Mouse (Mus musculus): ENCODE results near the gene A430005L14Rik. TPM values are rescaled to one million over a fixed set of nuclear protein-coding genes. Genes with fewer than 3 reads are reported as not detected.

Gene A430005L14Rik
- polyA plus RNA-seq, 1 experiment: 43.3 TPM

DNA sequence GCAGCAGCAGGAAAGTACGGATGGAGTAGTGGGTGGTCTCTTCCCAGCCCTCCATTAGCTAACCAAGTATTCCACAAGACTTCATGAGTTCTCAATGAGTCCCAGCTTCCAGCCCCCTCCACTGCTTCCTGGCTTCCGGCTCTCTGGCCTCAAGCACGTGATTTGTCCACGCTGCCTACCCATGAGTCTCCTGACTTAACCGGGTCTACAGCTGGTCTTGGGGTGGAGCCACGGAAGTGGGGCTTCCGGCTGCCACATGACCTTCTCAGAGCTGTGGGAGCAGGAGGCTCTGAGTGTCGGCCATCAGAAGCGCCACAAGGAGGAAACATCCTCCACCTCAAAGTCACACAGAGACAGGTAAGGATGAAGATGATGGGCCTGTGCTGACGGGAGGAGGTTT lies 27.6 kb upstream of the A430005L14Rik start:
- TF ChIP-seq CTCF (IDR thresholded peaks at IDR 0.05; ENCODE audit: borderline replicate concordance, insufficient read depth, low read depth, low read length) (no peak), POLR2A (IDR thresholded peaks at IDR 0.05; ENCODE audit: borderline replicate concordance, insufficient read depth, low read length) (no peak)
- H3K4me3 ChIP-seq (replicated peaks; ENCODE audit: insufficient read depth, low read depth, low read length): no peak overlapping the region
- WGBS: 36% methylated on average over 10 of the region's 10 CpGs
- no peak for DNase-seq
- no peak overlapping the region for H3K27ac ChIP-seq (ENCODE audit: insufficient read depth, low read length)
- no peaks in the 10 kb centered on the region for H3K27me3 ChIP-seq (ENCODE audit: control insufficient read depth, insufficient read depth, low read length)
- H3K4me1 ChIP-seq (ENCODE audit: control insufficient read depth, insufficient read depth, low read length): peaks cover 9% of the 10 kb centered on the region

DNA sequence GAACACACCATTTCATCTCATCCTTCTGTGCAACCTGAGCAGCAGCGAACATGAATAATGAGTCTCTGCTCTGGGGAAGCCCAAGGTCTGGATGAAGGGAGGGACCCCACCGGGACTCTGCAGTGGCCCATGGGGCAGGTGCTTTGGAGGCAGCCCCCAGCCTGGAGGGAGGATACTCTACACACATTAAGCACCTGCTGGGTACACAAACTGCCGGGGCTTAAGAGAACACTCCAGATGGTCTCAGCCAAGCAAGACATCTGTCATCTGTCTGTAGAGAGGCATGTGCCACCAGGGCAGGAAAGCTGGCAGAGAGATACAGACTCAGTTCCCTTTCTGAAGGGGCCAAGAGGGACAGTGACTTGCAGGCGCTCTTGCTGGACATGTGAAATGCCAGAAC lies 27.1 kb upstream of the A430005L14Rik start:
- 15% methylated on average over 4 of the region's 4 CpGs for WGBS
- H3K4me1 ChIP-seq (ENCODE audit: control insufficient read depth, insufficient read depth, low read length): peaks cover 9% of the 10 kb centered on the region
- DNase-seq: peak; percentile 23 to 37
- no peak overlapping the region for H3K4me3 ChIP-seq (replicated peaks; ENCODE audit: insufficient read depth, low read depth, low read length)
- H3K27me3 ChIP-seq (ENCODE audit: control insufficient read depth, insufficient read depth, low read length): no peaks in the 10 kb centered on the region
- H3K27ac ChIP-seq (ENCODE audit: insufficient read depth, low read length): no peak overlapping the region
- TF ChIP-seq CTCF (IDR thresholded peaks at IDR 0.05; ENCODE audit: borderline replicate concordance, insufficient read depth, low read depth, low read length) (no peak), POLR2A (IDR thresholded peaks at IDR 0.05; ENCODE audit: borderline replicate concordance, insufficient read depth, low read length) (no peak)

DNA sequence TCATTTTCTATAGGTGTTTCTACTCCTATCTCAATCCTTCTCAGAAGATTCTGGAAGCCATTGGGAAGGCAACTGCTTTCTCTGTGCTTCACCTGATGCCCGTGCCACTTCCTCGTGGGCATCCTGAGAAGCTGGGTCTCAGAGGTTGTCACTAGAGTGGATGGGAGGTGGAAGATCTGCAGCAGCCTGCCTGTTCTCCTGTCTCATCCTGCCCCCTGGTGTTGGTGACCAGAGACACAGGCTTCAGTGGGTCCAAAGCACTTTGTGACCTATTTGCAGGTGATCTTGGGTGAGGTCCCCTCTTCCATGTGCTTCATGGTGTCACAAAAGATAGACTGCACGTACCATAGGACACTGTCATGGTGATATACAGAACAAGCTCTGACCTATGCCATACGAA lies 13.8 kb upstream of the A430005L14Rik start:
- 33% methylated on average over 4 of the region's 4 CpGs for WGBS
- Histone ChIP-seq H3K4me1 (ENCODE audit: control insufficient read depth, insufficient read depth, low read length) (no peaks in the 10 kb centered on the region), H3K27me3 (ENCODE audit: control insufficient read depth, insufficient read depth, low read length) (no peaks in the 10 kb centered on the region; the same call in 1 of the 2 replicates), H3K27ac (ENCODE audit: insufficient read depth, low read length) (no peak overlapping the region), H3K4me3 (replicated peaks; ENCODE audit: insufficient read depth, low read depth, low read length) (no peak overlapping the region)
- TF ChIP-seq CTCF (IDR thresholded peaks at IDR 0.05; ENCODE audit: borderline replicate concordance, insufficient read depth, low read depth, low read length): peak; percentile 75
- no peak for TF ChIP-seq POLR2A (IDR thresholded peaks at IDR 0.05; ENCODE audit: borderline replicate concordance, insufficient read depth, low read length)
- DNase-seq: peak; percentile 31 to 51

DNA sequence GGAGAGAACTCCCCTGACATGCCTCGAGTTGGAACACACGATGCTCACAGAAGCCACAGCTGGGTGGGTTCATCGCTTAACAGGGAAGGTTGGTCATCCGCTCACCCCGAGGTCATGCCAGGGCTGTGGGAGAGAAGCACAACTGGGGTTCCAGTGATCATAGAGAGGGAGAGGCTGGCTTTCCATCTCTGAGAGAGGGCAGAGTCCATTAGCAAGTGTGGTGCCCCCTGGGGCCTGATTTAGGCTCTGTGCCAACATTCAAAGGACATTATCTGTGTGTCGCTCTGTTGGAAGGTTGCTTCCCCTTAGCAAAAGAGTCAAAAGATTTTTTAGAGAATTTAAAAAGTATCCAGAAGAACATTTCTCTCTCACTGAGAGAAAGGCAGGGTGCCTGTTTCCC lies 12.8 kb upstream of the A430005L14Rik start:
- no peak for TF ChIP-seq CTCF (IDR thresholded peaks at IDR 0.05; ENCODE audit: borderline replicate concordance, insufficient read depth, low read depth, low read length)
- no peak for TF ChIP-seq POLR2A (IDR thresholded peaks at IDR 0.05; ENCODE audit: borderline replicate concordance, insufficient read depth, low read length)
- WGBS: 31% methylated on average over 6 of the region's 6 CpGs
- Histone ChIP-seq H3K27me3 (ENCODE audit: control insufficient read depth, insufficient read depth, low read length) (no peaks in the 10 kb centered on the region; the same call in 1 of the 2 replicates), H3K4me3 (replicated peaks; ENCODE audit: insufficient read depth, low read depth, low read length) (no peak overlapping the region), H3K4me1 (ENCODE audit: control insufficient read depth, insufficient read depth, low read length) (no peaks in the 10 kb centered on the region), H3K27ac (ENCODE audit: insufficient read depth, low read length) (no peak overlapping the region)
- no peak for DNase-seq

DNA sequence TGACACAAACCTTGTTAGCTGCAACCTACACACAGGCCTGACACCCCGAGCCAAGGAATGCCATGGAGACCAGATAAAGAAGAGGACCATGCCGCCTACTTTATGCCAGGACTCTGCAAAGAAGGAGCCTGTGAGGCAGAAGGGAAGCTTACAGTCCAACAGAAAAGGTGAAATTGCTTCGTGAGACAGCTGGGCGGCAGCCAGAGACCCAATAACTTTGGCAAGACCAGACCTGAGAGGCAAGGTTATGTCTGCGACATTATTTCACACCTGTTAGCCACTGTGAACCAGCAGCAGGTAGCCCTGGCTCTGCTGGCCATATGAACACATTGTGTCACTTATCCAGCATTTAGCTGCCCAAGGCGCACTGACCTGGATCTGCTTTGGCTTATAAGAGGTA lies 11.3 kb upstream of the A430005L14Rik start:
- DNase-seq: no peak
- 24% methylated on average over 6 of the region's 6 CpGs for WGBS
- TF ChIP-seq CTCF (IDR thresholded peaks at IDR 0.05; ENCODE audit: borderline replicate concordance, insufficient read depth, low read depth, low read length): no peak
- TF ChIP-seq POLR2A (IDR thresholded peaks at IDR 0.05; ENCODE audit: borderline replicate concordance, insufficient read depth, low read length): no peak
- H3K27me3 ChIP-seq (ENCODE audit: control insufficient read depth, insufficient read depth, low read length): no peaks in the 10 kb centered on the region; the same call in 1 of the 2 replicates
- no peak overlapping the region for H3K4me3 ChIP-seq (replicated peaks; ENCODE audit: insufficient read depth, low read depth, low read length)
- no peaks in the 10 kb centered on the region for H3K4me1 ChIP-seq (ENCODE audit: control insufficient read depth, insufficient read depth, low read length)
- no peak overlapping the region for H3K27ac ChIP-seq (ENCODE audit: insufficient read depth, low read length)

DNA sequence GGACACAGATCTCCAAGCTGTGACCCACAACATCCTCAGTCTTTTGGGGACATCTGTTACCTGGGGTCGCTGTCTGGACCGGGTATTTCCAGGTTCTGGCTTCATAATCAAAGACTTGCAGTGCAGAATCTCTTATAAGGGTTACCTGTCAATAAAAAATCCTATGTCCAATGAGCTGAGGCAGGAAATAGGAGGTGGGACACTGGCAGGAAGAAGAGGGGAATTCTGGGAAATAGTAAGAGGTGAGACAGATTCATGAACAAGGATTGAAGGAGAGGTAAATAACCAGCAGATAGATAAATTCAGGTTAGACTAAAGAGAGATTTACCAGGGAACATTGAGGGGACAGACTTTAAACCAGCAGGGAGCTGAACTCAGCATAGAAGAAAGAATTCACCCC lies 6.7 kb upstream of the A430005L14Rik start:
- WGBS: 69% methylated on average over 2 of the region's 2 CpGs
- Histone ChIP-seq H3K4me3 (replicated peaks; ENCODE audit: insufficient read depth, low read depth, low read length) (no peak overlapping the region), H3K27me3 (ENCODE audit: control insufficient read depth, insufficient read depth, low read length) (no peaks in the 10 kb centered on the region; the same call in 1 of the 2 replicates), H3K27ac (ENCODE audit: insufficient read depth, low read length) (no peak overlapping the region), H3K4me1 (ENCODE audit: control insufficient read depth, insufficient read depth, low read length) (no peaks in the 10 kb centered on the region)
- DNase-seq: no peak
- no peak for TF ChIP-seq CTCF (IDR thresholded peaks at IDR 0.05; ENCODE audit: borderline replicate concordance, insufficient read depth, low read depth, low read length)
- no peak for TF ChIP-seq POLR2A (IDR thresholded peaks at IDR 0.05; ENCODE audit: borderline replicate concordance, insufficient read depth, low read length)

DNA sequence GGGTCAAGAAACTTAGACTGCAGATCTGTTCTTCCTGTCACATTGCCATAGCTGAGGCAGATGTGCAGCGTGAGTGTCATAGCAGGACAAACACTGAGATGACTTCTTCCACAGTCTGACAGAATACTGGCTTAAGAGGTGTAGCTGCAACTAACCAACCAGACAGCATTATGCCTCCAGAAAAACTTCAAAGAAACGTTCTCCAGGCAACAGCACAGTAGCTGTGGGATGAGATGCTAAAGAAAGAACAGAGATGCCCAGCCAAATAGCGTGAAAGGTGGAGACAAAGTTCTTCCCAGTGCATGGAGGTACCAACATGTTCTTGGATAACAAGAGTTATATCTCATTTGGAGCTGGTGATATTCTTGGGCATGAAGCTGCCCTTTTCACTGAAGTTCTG lies 5.9 kb upstream of the A430005L14Rik start:
- DNase-seq: no peak
- TF ChIP-seq CTCF (IDR thresholded peaks at IDR 0.05; ENCODE audit: borderline replicate concordance, insufficient read depth, low read depth, low read length) (no peak), POLR2A (IDR thresholded peaks at IDR 0.05; ENCODE audit: borderline replicate concordance, insufficient read depth, low read length) (no peak)
- peaks cover 4% of the 10 kb centered on the region; the same call in 1 of the 2 replicates for H3K4me1 ChIP-seq (ENCODE audit: control insufficient read depth, insufficient read depth, low read length)
- H3K4me3 ChIP-seq (replicated peaks; ENCODE audit: insufficient read depth, low read depth, low read length): no peak overlapping the region
- H3K27ac ChIP-seq (ENCODE audit: insufficient read depth, low read length): no peak overlapping the region
- no peaks in the 10 kb centered on the region; the same call in 1 of the 2 replicates for H3K27me3 ChIP-seq (ENCODE audit: control insufficient read depth, insufficient read depth, low read length)
- WGBS: 39% methylated on average over 3 of the region's 3 CpGs

DNA sequence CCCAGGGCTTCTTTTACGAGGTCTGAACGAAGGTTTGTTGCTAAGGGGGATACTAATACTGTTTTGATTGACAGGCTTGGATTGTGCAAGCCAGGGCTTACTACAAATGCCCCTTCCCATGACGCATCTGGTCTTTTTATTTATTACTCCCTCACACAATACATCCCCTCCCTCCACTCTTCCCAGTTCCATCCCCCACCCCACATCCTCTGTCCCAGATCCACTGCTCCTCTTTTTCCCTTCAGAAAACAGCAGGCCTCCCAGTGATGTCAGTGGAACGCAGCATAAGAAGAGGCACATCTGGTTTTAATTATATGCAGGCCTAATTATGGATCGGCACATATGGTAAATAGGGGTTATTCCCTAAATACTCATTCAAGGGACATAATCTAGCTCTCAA lies 5.3 kb upstream of the A430005L14Rik start:
- Histone ChIP-seq H3K27me3 (ENCODE audit: control insufficient read depth, insufficient read depth, low read length) (no peaks in the 10 kb centered on the region; the same call in 1 of the 2 replicates), H3K27ac (ENCODE audit: insufficient read depth, low read length) (no peak overlapping the region), H3K4me3 (replicated peaks; ENCODE audit: insufficient read depth, low read depth, low read length) (no peak overlapping the region), H3K4me1 (ENCODE audit: control insufficient read depth, insufficient read depth, low read length) (peaks cover 4% of the 10 kb centered on the region; the same call in 1 of the 2 replicates)
- WGBS: 23% methylated on average over 5 of the region's 5 CpGs
- TF ChIP-seq CTCF (IDR thresholded peaks at IDR 0.05; ENCODE audit: borderline replicate concordance, insufficient read depth, low read depth, low read length): no peak
- no peak for TF ChIP-seq POLR2A (IDR thresholded peaks at IDR 0.05; ENCODE audit: borderline replicate concordance, insufficient read depth, low read length)
- DNase-seq: no peak

Measured in cerebellum, adult 2 months (tissue).